Mouse (Mus musculus): ENCODE data around the gene Nobox.

- TF ChIP-seq GATA1 (IDR thresholded peaks at IDR 0.05; ENCODE audit: borderline replicate concordance, low read length) (no peak), FLI1 (IDR thresholded peaks at IDR 0.05; ENCODE audit: low read length) (no peak)
Observed at GRCm38 (mm10) chr6:43293175-43293574, 16.2 kb downstream of the Nobox start.
